Mouse (Mus musculus): Measurements from ENCODE around the gene Eomes.

DNA sequence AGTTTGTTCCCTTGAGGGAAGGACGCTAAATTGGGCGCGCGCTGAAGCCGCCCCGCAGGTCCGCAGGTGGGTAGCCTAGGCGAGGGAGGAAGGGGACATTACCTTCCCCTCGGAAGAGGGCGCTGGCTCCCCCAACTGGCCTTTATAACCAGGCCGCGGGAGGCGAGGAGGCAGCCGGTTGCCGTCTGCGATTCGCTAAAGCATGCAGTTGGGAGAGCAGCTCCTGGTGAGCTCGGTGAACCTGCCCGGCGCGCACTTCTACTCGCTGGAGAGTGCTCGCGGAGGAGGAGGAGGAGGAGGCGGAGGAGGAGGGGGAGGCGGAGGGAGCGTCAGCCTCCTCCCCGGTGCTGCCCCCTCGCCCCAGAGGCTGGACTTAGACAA, 436 bp downstream of the Eomes start:
- TF ChIP-seq CTCF (IDR thresholded peaks at IDR 0.05; ENCODE audit: control insufficient read depth, insufficient read depth, insufficient replicate concordance, low read depth, low read length) (no peak), POLR2A (IDR thresholded peaks at IDR 0.05; ENCODE audit: control insufficient read depth, low read depth, low read length) (no peak)
